Mouse (Mus musculus): Measurements from ENCODE around the gene Mbd3.

DNA sequence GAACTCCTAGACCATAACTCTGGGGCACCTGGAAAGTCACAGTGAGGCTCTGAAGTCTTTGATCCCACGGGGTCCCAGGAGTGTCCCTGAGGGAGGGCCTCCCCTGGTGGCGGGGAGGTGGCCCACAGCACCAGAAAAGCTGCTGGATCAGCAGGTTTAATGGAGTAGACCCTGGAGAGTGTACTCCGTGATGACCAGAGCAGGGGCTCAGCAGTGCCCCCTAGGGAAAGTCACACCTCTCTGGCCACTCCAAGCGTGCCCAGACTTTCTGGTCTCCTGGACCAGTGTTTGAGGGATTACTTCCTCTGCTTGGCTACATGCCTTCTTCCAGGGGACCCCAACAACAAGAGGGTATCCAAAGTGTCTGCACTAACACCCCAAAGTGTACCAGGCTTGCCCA lies 15.9 kb downstream of the Mbd3 start:
- TF ChIP-seq CTCF (IDR thresholded peaks at IDR 0.05; ENCODE audit: extremely low read depth, insufficient read length, insufficient replicate concordance, low read depth, low read length) (no peak), POLR2A (IDR thresholded peaks at IDR 0.05; ENCODE audit: low read depth, low read length) (no peak)
